Mouse (Mus musculus): Measurements from ENCODE around the gene Hist1h3f.

- TF ChIP-seq POLR2A (IDR thresholded peaks at IDR 0.05; ENCODE audit: extremely low read depth, insufficient read depth, low read length) (no peak), CTCF (IDR thresholded peaks at IDR 0.05; ENCODE audit: extremely low read depth, insufficient read depth, low read length) (no peak)
Observed at GRCm38 (mm10) chr13:23593051-23593770, 49.4 kb downstream of the Hist1h3f start.

All from cortical plate, adult 2 months (tissue).